Mouse (Mus musculus) cerebellum, postnatal 4 days (tissue): ENCODE results near the gene Cpne7.
"Not testable (repeated sequence)": the region's sequence is repeated elsewhere in the genome, so short reads cannot be mapped to it uniquely, and the experiment has no call there.

ENCODE experiments used
- DNase-seq, 2 experiments: peaks; one replicate each; pipeline ENCODE4 v3.0.0; 2022; ENCODE audit warnings: low spot score in 2 of 2, mixed read lengths in 1 of 2

Gene Cpne7

GRCm38 (mm10) chr8:123117127-123117731, at the start of gene Cpne7:
Cpne7 (plus strand) TSS chr8:123117374.
- DNase-seq, result no peak

- DNase-seq, result no peak
Measured at GRCm38 (mm10) chr8:123071176-123071575, 46.0 kb upstream of the Cpne7 start.

- DNase-seq, result no peak
Measured at GRCm38 (mm10) chr8:123077213-123077612, 40.0 kb upstream of the Cpne7 start.

GRCm38 (mm10) chr8:123082993-123083392, 34.2 kb upstream of the Cpne7 start:
- DNase-seq, result no peak

- no peak for DNase-seq
Measured at GRCm38 (mm10) chr8:123083610-123084009, 33.6 kb upstream of the Cpne7 start.

GRCm38 (mm10) chr8:123087289-123087688, 29.9 kb upstream of the Cpne7 start:
- DNase-seq, result no peak

- DNase-seq, result no peak
Measured at GRCm38 (mm10) chr8:123097216-123097615, 20.0 kb upstream of the Cpne7 start.

- DNase-seq, result no peak
Measured at GRCm38 (mm10) chr8:123097786-123098584, 19.2 kb upstream of the Cpne7 start.

- no peak for DNase-seq
Measured at GRCm38 (mm10) chr8:123100288-123100687, 16.9 kb upstream of the Cpne7 start.

GRCm38 (mm10) chr8:123101244-123101643, 15.9 kb upstream of the Cpne7 start:
- DNase-seq, result no peak

GRCm38 (mm10) chr8:123101735-123102685, 15.2 kb upstream of the Cpne7 start, which contains the start of gene Rpl13:
Rpl13 (plus strand) TSS chr8:123102350.
- peak; percentile 95 to 97 for DNase-seq

GRCm38 (mm10) chr8:123102855-123103254, 14.3 kb upstream of the Cpne7 start:
- not testable (repeated sequence) for DNase-seq

- DNase-seq, result no peak
Measured at GRCm38 (mm10) chr8:123103285-123103684, 13.9 kb upstream of the Cpne7 start.

- DNase-seq, result no peak
Measured at GRCm38 (mm10) chr8:123104046-123104767, 13.0 kb upstream of the Cpne7 start.

- DNase-seq, result no peak
Measured at GRCm38 (mm10) chr8:123105553-123106326, 11.4 kb upstream of the Cpne7 start.

- no peak for DNase-seq
Measured at GRCm38 (mm10) chr8:123106531-123106930, 10.6 kb upstream of the Cpne7 start.

GRCm38 (mm10) chr8:123108010-123108409, 9.2 kb upstream of the Cpne7 start:
- DNase-seq, result no peak

GRCm38 (mm10) chr8:123108953-123109352, 8.2 kb upstream of the Cpne7 start:
- no peak for DNase-seq

GRCm38 (mm10) chr8:123110649-123111048, 6.5 kb upstream of the Cpne7 start:
- DNase-seq, result no peak

GRCm38 (mm10) chr8:123112892-123113291, 4.3 kb upstream of the Cpne7 start:
- DNase-seq, result no peak
